Mouse (Mus musculus) ES-Bruce4 (cell line): ENCODE results near the gene Slc35e4. TPM values are rescaled to one million over a fixed set of nuclear protein-coding genes. Genes with fewer than 3 reads are reported as not detected.
"Not testable (repeated sequence)": the region's sequence is repeated elsewhere in the genome, so short reads cannot be mapped to it uniquely, and the experiment has no call there.

Source experiments
- H3K27ac ChIP-seq: 2 replicates; pipeline ENCODE4 v1.5.1; 2012; ENCODE audit warnings: low read length, inconsistent platforms; ENCODE audit not compliant: insufficient read depth
- H3K27me3 ChIP-seq: 2 replicates; pipeline ENCODE4 v1.6.1; 2012; ENCODE audit warnings: mild to moderate bottlenecking, low read length, inconsistent platforms; ENCODE audit not compliant: control insufficient read depth, poor library complexity, insufficient read depth, severe bottlenecking
- H3K36me3 ChIP-seq: 2 replicates; pipeline ENCODE4 v1.6.1; 2012; ENCODE audit warnings: inconsistent platforms, mild to moderate bottlenecking, low read length, moderate library complexity; ENCODE audit not compliant: control insufficient read depth, poor library complexity, insufficient read depth, severe bottlenecking
- H3K4me1 ChIP-seq: one replicate; pipeline ENCODE4 v1.8.1; 2011; ENCODE audit warnings: low read length; ENCODE audit not compliant: control insufficient read depth, insufficient read depth
- H3K4me3 ChIP-seq: 2 replicates; pipeline ENCODE4 v1.5.1; 2011; ENCODE audit warnings: low read depth, mild to moderate bottlenecking, low read length
- H3K9ac ChIP-seq: 2 replicates; pipeline ENCODE4 v1.6.1; 2012; ENCODE audit warnings: low read depth, mild to moderate bottlenecking, inconsistent platforms; ENCODE audit not compliant: poor library complexity, severe bottlenecking
- H3K9me3 ChIP-seq: replicated peaks from 2 replicates; pipeline ENCODE4 v1.6.1; 2012; ENCODE audit warnings: mild to moderate bottlenecking, low read length, inconsistent platforms; ENCODE audit not compliant: control insufficient read depth, poor library complexity, insufficient read depth, severe bottlenecking
- CTCF ChIP-seq: IDR thresholded peaks from one replicate; pipeline ENCODE4 v1.8.1; 2011; ENCODE audit warnings: low read depth, low read length
- EP300 ChIP-seq: IDR thresholded peaks from 2 replicates; pipeline ENCODE4 v1.6.1; 2011; ENCODE audit warnings: low read depth, low read length; ENCODE audit not compliant: insufficient read depth
- POLR2A ChIP-seq: IDR thresholded peaks from one replicate; pipeline ENCODE4 v1.8.1; 2011; ENCODE audit warnings: low read length; ENCODE audit not compliant: insufficient read depth
- polyA plus RNA-seq: library from polyadenylated mRNA; stranded (reverse); fragments of >200 nt; gene quantifications from 2 replicates; pipeline ENCODE4 v1.2.4, GENCODE M21; 2011; ENCODE audit warnings: low read depth; ENCODE audit not compliant: missing spikeins, insufficient read depth, insufficient read length

Gene Slc35e4
- polyA plus RNA-seq = 2.9 and 3.1 TPM in 2 replicates

DNA sequence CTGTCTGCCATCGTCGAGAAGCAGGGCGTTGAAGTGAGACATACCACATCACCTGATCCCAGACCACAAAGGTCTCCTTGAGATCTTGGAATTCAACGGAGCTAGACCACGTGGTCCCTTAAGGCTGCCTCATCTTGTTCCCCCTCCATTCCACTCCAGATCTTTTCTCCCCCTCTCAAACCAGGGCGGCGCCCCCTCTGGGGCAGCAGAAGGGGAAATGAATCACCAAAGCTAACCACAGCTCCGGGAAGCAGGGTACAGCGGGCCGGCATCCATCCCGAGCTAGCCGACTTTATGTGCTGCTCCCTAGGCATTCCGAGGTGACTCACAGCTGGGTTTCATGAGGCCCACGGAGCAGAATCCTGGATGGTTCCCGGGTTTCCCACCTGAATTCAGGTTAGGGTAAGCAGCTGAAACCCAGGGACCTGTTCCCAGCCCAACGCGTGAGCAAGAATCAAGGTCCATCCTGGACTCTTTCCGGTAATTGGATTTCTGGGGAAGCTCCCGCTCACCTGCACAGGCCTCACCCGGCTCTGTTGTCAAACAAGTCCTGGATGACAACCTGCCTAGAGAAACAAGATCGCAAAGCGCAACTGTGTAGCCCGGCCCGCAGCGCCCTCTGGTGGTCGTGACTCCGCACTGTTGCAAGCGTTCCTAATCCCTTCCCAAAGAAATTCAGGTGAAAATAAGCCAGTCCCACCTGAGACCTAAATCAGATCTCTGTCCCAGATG, at the start of gene Slc35e4:
Gene Slc35e4, minus strand, starts transcription at position 556 of the 732 bp plus-strand sequence.
- Histone ChIP-seq H3K4me1 (no peaks in the 10 kb centered on the region), H3K27ac (peak within 1 kb of the TSS; percentile 60), H3K36me3 (no peaks in the 10 kb centered on the region), H3K27me3 (no peaks in the 10 kb centered on the region), H3K9ac (peak within 1 kb of the TSS; percentile 65), H3K9me3 (no peaks in the 10 kb centered on the region), H3K4me3 (peak within 1 kb of the TSS; percentile 72)
- TF ChIP-seq POLR2A (no peak), CTCF (peak; percentile 92)

- TF ChIP-seq POLR2A = no peak
- TF ChIP-seq EP300 = no peak
- no peak for TF ChIP-seq CTCF
- Histone ChIP-seq H3K4me1 (no peaks in the 10 kb centered on the region), H3K9ac (peak within 1 kb of the TSS; percentile 92), H3K36me3 (peaks cover 15% of the 10 kb centered on the region), H3K27me3 (no peaks in the 10 kb centered on the region), H3K27ac (peak within 1 kb of the TSS; percentile 55), H3K4me3 (peak within 1 kb of the TSS; percentile 99), H3K9me3 (no peaks in the 10 kb centered on the region)
Observed at GRCm38 (mm10) chr11:3963610-3964415, 49.3 kb upstream of the Slc35e4 start, which contains the start of gene Pes1. Gene Pes1 (plus strand): TSS chr11:3963975.

- Histone ChIP-seq H3K4me3 (peak overlapping the region; percentile 60), H3K4me1 (no peaks in the 10 kb centered on the region), H3K36me3 (peaks cover 12% of the 10 kb centered on the region), H3K9me3 (no peaks in the 10 kb centered on the region), H3K27me3 (no peaks in the 10 kb centered on the region), H3K9ac (peak overlapping the region; percentile 50), H3K27ac (peak overlapping the region; percentile 55)
- no peak for TF ChIP-seq EP300
- TF ChIP-seq CTCF = no peak
- TF ChIP-seq POLR2A = no peak
Observed at GRCm38 (mm10) chr11:3963155-3963554, 48.7 kb upstream of the Slc35e4 start.

GRCm38 (mm10) chr11:3961761-3962160, 47.3 kb upstream of the Slc35e4 start:
- no peak overlapping the region for H3K4me3 ChIP-seq
- H3K9ac ChIP-seq = no peak overlapping the region
- TF ChIP-seq CTCF = no peak
- TF ChIP-seq POLR2A = no peak
- no peak for TF ChIP-seq EP300
- H3K9me3 ChIP-seq = no peaks in the 10 kb centered on the region
- no peak overlapping the region for H3K27ac ChIP-seq
- H3K36me3 ChIP-seq = no peaks in the 10 kb centered on the region; the same call in 1 of the 2 replicates
- no peaks in the 10 kb centered on the region for H3K4me1 ChIP-seq
- no peaks in the 10 kb centered on the region for H3K27me3 ChIP-seq

DNA sequence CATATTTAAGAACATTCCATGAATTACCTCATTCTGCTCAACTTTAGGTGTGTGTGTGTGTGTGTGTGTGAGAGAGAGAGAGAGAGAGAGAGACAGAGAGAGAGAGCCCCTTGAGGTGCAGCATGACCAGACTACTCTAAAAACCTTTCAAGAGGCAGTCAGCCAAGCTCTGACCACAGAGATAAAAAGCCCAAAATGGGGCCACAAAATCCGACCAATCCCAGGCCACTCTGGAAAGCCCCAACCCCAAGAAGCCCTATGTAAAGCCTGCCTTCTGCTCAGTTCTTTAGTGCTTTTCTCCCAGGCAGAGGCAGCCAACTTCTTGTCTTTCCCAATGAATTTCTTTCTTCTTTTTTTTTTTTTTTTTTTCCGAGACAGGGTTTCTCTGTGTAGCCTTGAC, 46.4 kb upstream of the Slc35e4 start:
- Histone ChIP-seq H3K36me3 (no peaks in the 10 kb centered on the region), H3K9ac (no peak overlapping the region), H3K27ac (no peak overlapping the region), H3K27me3 (no peaks in the 10 kb centered on the region), H3K9me3 (no peaks in the 10 kb centered on the region), H3K4me1 (no peaks in the 10 kb centered on the region), H3K4me3 (no peak overlapping the region)
- TF ChIP-seq POLR2A (no peak), CTCF (no peak), EP300 (no peak)

- H3K27me3 ChIP-seq, H3K4me3 ChIP-seq, H3K9me3 ChIP-seq, H3K36me3 ChIP-seq, H3K4me1 ChIP-seq: not testable (repeated sequence)
- Histone ChIP-seq H3K9ac (peak overlapping the region; percentile 23; the same call in 1 of the 2 replicates), H3K27ac (peak overlapping the region; percentile 90)
Observed at GRCm38 (mm10) chr11:3955371-3955770, 40.9 kb upstream of the Slc35e4 start.

GRCm38 (mm10) chr11:3954876-3955275, 40.4 kb upstream of the Slc35e4 start:
- not testable (repeated sequence) for H3K27me3 ChIP-seq, H3K4me3 ChIP-seq, H3K9me3 ChIP-seq, H3K4me1 ChIP-seq, H3K36me3 ChIP-seq, H3K9ac ChIP-seq
- H3K27ac ChIP-seq = peak overlapping the region; percentile 90
